Mouse (Mus musculus) liver, embryonic 14.5 days (tissue): ENCODE data around the gene Ascl2. TPM values are rescaled to one million over a fixed set of nuclear protein-coding genes. Genes with fewer than 3 reads are reported as not detected.
A peak's percentile ranks its signal among the peaks of the same experiment; 100 is the strongest.

ENCODE experiments used
- ATAC-seq: fragments of 200-750 bp; cut with Nextera tagmentation; 2 replicates; pipeline ENCODE4 v1.8.0; 2017; ENCODE audit warnings: moderate number of reproducible peaks, mild to moderate bottlenecking, moderate library complexity; ENCODE audit not compliant: insufficient read depth
- DNase-seq, 3 experiments: peaks; one replicate each; pipeline ENCODE4 v3.0.0-alpha.2; 2012 to 2013; ENCODE audit warnings: low read depth in 3 of 3, low spot score in 3 of 3
- H3K27ac ChIP-seq: fragments of 300-500 bp; sonication (generic); 2 replicates; pipeline ENCODE4 v1.5.1; 2014; ENCODE audit warnings: moderate library complexity, mild to moderate bottlenecking, control low read depth, inconsistent platforms
- H3K27me3 ChIP-seq: fragments of 300-500 bp; sonication (generic); 2 replicates; pipeline ENCODE4 v1.6.1; 2014; ENCODE audit warnings: mild to moderate bottlenecking, low read length, moderate library complexity; ENCODE audit not compliant: control insufficient read depth, insufficient read depth
- H3K36me3 ChIP-seq: fragments of 300-500 bp; sonication (generic); replicated peaks from 2 replicates; pipeline ENCODE4 v1.6.1; 2014; ENCODE audit warnings: low read depth; ENCODE audit not compliant: control insufficient read depth, insufficient read depth
- H3K4me1 ChIP-seq, 2 experiments: fragments of 200-500 bp in 1 of 2; fragments of 300-500 bp in 1 of 2; sonication (generic) in 1 of 2; replicated peaks; 2 replicates each; pipeline ENCODE4 v1.6.1; 2012 to 2014; ENCODE audit warnings: antibody characterized with exemption in 1 of 2, inconsistent platforms in 1 of 2, low read length in 1 of 2; ENCODE audit not compliant: control insufficient read depth in 2 of 2, insufficient read depth in 2 of 2
- H3K4me2 ChIP-seq: fragments of 300-500 bp; sonication (generic); 2 replicates; pipeline ENCODE4 v1.6.1; 2014; ENCODE audit warnings: low read depth, mild to moderate bottlenecking, control low read depth, moderate library complexity
- H3K4me3 ChIP-seq, 2 experiments: fragments of 200-500 bp in 1 of 2; fragments of 300-500 bp in 1 of 2; sonication (generic) in 1 of 2; 2 replicates each; pipeline ENCODE4 v1.5.1; 2012 to 2014; ENCODE audit warnings: low read depth in 2 of 2, low read length in 2 of 2, mild to moderate bottlenecking in 2 of 2, control low read depth in 1 of 2, inconsistent platforms in 1 of 2, moderate library complexity in 1 of 2; ENCODE audit not compliant: insufficient read depth in 1 of 2
- H3K9ac ChIP-seq: fragments of 300-500 bp; sonication (generic); replicated peaks from 2 replicates; pipeline ENCODE4 v1.6.1; 2014; ENCODE audit warnings: mild to moderate bottlenecking, control low read depth, moderate library complexity
- H3K9me3 ChIP-seq: fragments of 300-500 bp; sonication (generic); 2 replicates; pipeline ENCODE4 v1.6.1; 2016; ENCODE audit warnings: low read length, mixed read lengths; ENCODE audit not compliant: control insufficient read depth
- CTCF ChIP-seq: IDR thresholded peaks from 2 replicates; pipeline ENCODE4 v1.5.1; 2016; ENCODE audit warnings: antibody characterized with exemption, low read depth, control low read depth
- EP300 ChIP-seq: IDR thresholded peaks from 2 replicates; pipeline ENCODE4 v1.6.1; 2016; ENCODE audit warnings: antibody characterized with exemption, low read depth
- WGBS: fragments of 180-500 bp; shearing (Covaris S2); extraction: QIAGEN DNeasy Blood & Tissue Kit; methylation state at CpG from one replicate; pipeline ENCODE4 v1.1.7; 2014; ENCODE audit not compliant: insufficient replicate concordance; 5-methylcytosine and 5-hydroxymethylcytosine counted together
- polyA plus RNA-seq, 2 experiments: library from polyadenylated mRNA; depleted of rRNA in 1 of 2; stranded (reverse) in 1 of 2; unstranded in 1 of 2; fragments of >200 nt; fragmentation: Nextera tagmentation in 1 of 2; extraction: Ambion mirVana in 1 of 2; gene quantifications; 2 replicates each; pipeline versions ENCODE4 v1.2.1 to v1.2.3; 2012 to 2014

Gene Ascl2
- polyA plus RNA-seq, 2 experiments, result 0.30 to 0.36 TPM

DNA sequence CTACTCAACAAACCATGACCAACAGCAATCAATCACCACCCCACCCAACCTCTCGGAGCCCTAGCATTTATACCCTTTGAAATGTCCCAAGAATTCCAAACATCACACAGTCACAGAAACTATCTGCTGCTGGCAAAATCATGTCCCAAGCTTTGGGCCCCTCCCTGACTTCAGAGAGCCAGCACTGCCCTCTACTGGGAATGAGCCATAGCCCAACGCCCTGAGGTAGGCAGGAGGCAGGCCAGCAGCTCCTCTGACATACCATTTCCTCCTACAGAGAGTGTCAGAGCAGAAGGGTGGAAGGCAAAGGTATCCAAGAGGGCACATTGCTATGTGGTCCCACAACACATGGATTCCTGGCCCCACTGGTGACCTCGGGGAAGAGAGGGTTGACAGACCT lies 33.6 kb upstream of the Ascl2 start:
- 8% methylated on average over 3 of the region's 3 CpGs for WGBS
- Histone ChIP-seq H3K4me1 (peaks cover 32 to 42% of the 10 kb centered on the region in 2 experiments), H3K9ac (no peak overlapping the region)

DNA sequence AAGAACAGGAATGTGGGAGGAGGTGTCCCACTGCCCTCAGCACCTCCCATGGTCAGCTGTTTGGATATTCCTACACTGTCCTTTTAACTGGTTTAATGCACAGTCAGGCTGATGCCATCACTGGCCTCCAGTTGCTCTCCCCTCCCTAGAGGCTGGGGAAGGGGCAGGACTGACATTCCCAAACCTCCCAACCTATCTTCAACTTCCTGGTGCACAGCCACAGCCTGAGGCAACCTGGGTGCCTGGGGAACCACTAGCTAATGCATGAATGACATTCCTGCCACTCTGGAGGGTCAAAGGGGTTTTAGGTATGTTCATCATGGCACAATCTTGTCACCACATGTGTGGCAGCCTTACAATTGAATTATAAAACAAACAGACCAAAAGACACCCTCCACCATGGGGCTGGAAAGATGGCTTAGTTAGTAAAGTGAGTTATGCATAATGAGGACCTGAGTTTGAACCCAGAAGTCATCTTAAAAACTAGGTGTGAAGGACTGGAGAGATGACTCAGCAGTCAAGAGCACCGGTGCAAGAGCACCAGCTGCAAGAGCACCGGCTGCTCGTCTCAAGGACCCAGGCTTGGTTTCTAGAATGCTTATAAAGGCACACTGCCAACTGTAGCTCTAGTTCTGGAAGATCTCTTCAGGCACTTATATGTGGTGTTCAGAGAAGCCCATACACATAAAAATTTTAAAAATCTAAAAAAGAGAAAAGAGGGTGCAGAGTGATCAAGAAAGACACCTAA lies 28.5 kb upstream of the Ascl2 start:
- DNase-seq (no peak), ATAC-seq (peak; percentile 11; the same call in 1 of the 2 replicates)
- WGBS, result 35% methylated on average over 3 of the region's 3 CpGs
- Histone ChIP-seq H3K4me1 (peaks cover 33 to 39% of the 10 kb centered on the region in 2 experiments), H3K9me3 (no peaks in the 10 kb centered on the region), H3K4me2 (peak overlapping the region; percentile 65), H3K9ac (peak overlapping the region; percentile 12), H3K27ac (peak overlapping the region; percentile 83), H3K36me3 (no peaks in the 10 kb centered on the region), H3K27me3 (no peaks in the 10 kb centered on the region), H3K4me3 (no peak overlapping the region)
- no peak for TF ChIP-seq CTCF
- no peak for TF ChIP-seq EP300

More for the DNA sequence above, 33.6 kb upstream of the Ascl2 start:
- Histone ChIP-seq H3K4me3 (no peak overlapping the region), H3K27me3 (no peaks in the 10 kb centered on the region), H3K9me3 (no peaks in the 10 kb centered on the region), H3K36me3 (peaks cover 9% of the 10 kb centered on the region), H3K4me2 (0 out of 2 replicates have a peak overlapping the region, but pooled peaks have one; percentile 8), H3K27ac (peak overlapping the region; percentile 100)
- ATAC-seq (no peak), DNase-seq (peak; percentile 43 to 60 (median 54))
- TF ChIP-seq EP300 (no peak), CTCF (peak; percentile 96)

DNA sequence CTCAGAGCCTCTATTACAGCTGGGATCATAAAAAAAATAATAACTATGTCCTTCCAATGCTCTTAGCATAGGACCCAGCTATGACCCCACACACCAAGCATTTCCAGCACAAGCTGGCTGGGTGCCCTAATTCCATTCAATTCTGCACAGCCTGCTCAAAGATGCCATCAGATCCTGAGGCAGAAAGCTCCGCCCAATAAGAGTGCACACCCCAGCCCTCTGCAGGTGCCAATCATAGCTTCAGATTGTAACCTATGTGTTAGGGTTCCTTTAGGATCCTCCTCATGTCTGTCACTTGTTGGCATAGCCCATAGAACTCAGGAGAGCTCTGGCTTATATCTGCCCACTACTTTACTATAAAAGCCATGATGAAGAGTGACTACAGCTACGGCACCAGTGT lies 27.9 kb upstream of the Ascl2 start:
- peaks cover 31 to 38% of the 10 kb centered on the region in 2 experiments for H3K4me1 ChIP-seq
- H3K4me2 ChIP-seq, result peak overlapping the region; percentile 65
- peak overlapping the region; percentile 56; the same call in 1 of the 2 replicates for H3K9ac ChIP-seq
- WGBS, result 69% methylated on average over 2 of the region's 2 CpGs
- no peaks in the 10 kb centered on the region for H3K36me3 ChIP-seq
- H3K9me3 ChIP-seq, result no peaks in the 10 kb centered on the region
- peak in 1 of 3 experiments; percentile 32 for DNase-seq
- TF ChIP-seq EP300 (no peak), CTCF (no peak)
- H3K27ac ChIP-seq, result peak overlapping the region; percentile 81
- H3K4me3 ChIP-seq, result no peak overlapping the region
- ATAC-seq, result peak; percentile 34; the same call in 1 of the 2 replicates
- no peaks in the 10 kb centered on the region for H3K27me3 ChIP-seq

DNA sequence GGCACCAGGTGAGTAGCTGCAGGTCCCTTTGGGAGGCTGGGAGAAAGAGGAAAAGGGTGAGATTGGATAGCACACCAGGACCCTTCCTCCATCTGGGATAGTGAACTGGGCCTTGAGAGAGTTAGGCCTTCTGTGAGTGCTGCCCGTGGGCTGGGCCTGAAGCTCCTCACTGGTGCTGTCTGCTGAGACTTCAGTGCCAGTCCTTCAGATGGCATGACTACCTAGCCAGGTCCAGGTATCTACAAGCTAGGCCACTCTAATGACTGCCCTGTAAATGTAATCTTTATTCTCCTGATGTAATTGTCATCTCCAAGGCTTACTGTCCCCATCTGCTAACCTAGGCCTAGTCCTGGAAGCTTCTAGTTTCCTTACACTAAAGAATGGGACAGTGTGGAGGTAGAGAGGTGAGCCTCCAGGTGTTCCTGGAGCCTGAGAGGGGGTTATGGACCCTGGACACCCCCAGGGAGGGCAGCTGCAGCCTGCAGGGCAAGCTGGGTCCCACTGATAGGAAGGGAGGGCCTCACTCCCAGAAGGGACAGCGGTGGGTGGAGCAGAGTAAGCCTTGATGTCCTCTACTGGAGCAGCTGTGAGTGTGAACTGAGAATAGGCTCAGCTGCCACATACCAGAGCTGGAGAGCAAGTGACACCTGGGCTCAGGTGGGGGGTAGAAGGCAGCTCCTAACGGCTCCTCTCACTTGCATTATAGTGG lies 26.7 kb upstream of the Ascl2 start:
- peak overlapping the region; percentile 81 for H3K27ac ChIP-seq
- TF ChIP-seq EP300, result peak; percentile 78
- no peak for TF ChIP-seq CTCF
- peak; percentile 98 for ATAC-seq
- 39% methylated on average over 3 of the region's 3 CpGs for WGBS
- DNase-seq, result peak; percentile 62 to 67 (median 63)
- peak overlapping the region; percentile 56 for H3K9ac ChIP-seq
- H3K36me3 ChIP-seq, result no peaks in the 10 kb centered on the region
- H3K4me1 ChIP-seq, result peaks cover 31 to 38% of the 10 kb centered on the region in 2 experiments
- H3K27me3 ChIP-seq, result no peaks in the 10 kb centered on the region
- H3K4me3 ChIP-seq, result peak overlapping the region in 1 of 2 experiments; percentile 26; a peak in 3 of 4 replicates
- no peaks in the 10 kb centered on the region for H3K9me3 ChIP-seq
- peak overlapping the region; percentile 65 for H3K4me2 ChIP-seq

DNA sequence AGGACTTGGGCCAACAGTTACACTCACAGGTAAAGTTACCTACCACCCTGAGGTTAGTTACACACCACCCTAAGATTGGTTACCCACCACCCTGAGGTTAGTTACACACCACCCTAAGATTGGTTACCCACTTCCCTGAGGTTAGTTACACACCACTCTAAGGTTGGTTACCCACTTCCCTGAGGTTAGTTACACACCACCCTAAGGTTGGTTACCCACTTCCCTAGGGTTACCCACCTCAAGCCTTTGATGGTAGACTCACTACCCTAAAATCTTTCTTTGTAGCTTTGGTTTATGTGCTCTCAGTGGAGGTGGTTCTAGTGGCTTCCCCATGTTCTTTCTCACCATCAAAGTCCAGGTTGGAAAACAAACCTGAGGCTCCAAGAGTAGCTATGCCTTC lies 25.9 kb upstream of the Ascl2 start:
- Histone ChIP-seq H3K4me3 (no peak overlapping the region), H3K4me2 (no peak overlapping the region), H3K9me3 (no peaks in the 10 kb centered on the region), H3K27ac (peak overlapping the region; percentile 81), H3K27me3 (no peaks in the 10 kb centered on the region), H3K4me1 (peaks cover 31 to 38% of the 10 kb centered on the region in 2 experiments), H3K36me3 (no peaks in the 10 kb centered on the region), H3K9ac (no peak overlapping the region; the same call in 1 of the 2 replicates)
- ATAC-seq (no peak), DNase-seq (no peak)
- TF ChIP-seq EP300 (no peak), CTCF (no peak)
